Mouse (Mus musculus): ENCODE measurements around the gene Mast4.

GRCm38 (mm10) chr13:102728035-102728434, 606.3 kb downstream of the Mast4 start:
- TF ChIP-seq CTCF (IDR thresholded peaks at IDR 0.05; ENCODE audit: control insufficient read depth, insufficient read depth, insufficient read length) (no peak), FOSL1 (IDR thresholded peaks at IDR 0.05; ENCODE audit: insufficient read depth, low read length, poor library complexity, severe bottlenecking) (no peak), MAX (IDR thresholded peaks at IDR 0.05) (no peak), MYOG (IDR thresholded peaks at IDR 0.05; ENCODE audit: control insufficient read depth, extremely low read depth, insufficient read length) (no peak), USF1 (IDR thresholded peaks at IDR 0.05; ENCODE audit: low read depth) (no peak), MYOD1 (IDR thresholded peaks at IDR 0.05; ENCODE audit: control insufficient read depth, insufficient read length, low read depth) (no peak), CEBPB (IDR thresholded peaks at IDR 0.05; ENCODE audit: low read depth) (no peak)

Data from C2C12 (cell line).